Mouse (Mus musculus): Measurements from ENCODE around the gene Spag5. TPM values are rescaled to one million over a fixed set of nuclear protein-coding genes. Genes with fewer than 3 reads are reported as not detected.
A peak's percentile ranks its signal among the peaks of the same experiment; 100 is the strongest.
"Not testable (repeated sequence)": the region's sequence is repeated elsewhere in the genome, so short reads cannot be mapped to it uniquely, and the experiment has no call there.

The Spag5 gene
- polyA plus RNA-seq, 1 experiment from 2014 or later: 76.1 TPM

DNA sequence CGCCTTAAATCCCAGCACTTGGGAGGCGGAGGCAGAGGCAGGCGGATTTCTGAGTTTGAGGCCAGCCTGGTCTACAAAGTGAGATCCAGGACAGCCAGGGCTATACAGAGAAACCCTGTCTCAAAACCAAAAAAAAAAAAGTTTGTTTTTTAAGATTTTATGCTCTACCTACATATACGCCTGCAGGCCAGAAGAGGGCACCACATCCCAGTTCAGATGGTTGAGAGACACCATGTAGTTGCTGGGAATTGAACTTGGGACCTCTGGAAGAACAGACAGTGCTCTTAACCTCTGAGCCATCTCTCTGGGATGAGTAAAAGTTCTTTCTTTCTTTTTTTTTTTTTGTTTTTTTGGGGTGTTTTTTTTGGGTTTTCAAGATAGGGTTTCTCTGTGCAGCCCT, 25.2 kb upstream of the Spag5 start:
- not testable (repeated sequence) for ATAC-seq (replicated peaks; ENCODE audit: low FRiP score); DNase-seq (ENCODE audit: low spot score); H3K4me1 ChIP-seq (replicated peaks; ENCODE audit: control insufficient read depth, insufficient read depth, low read length); H3K27ac ChIP-seq (ENCODE audit: low read depth, low read length); H3K4me3 ChIP-seq (ENCODE audit: low read depth, low read length); H3K27me3 ChIP-seq (ENCODE audit: control insufficient read depth, insufficient read depth, low read length); H3K9ac ChIP-seq (ENCODE audit: low read length); H3K9me3 ChIP-seq (ENCODE audit: control insufficient read depth, low read length); H3K4me2 ChIP-seq (ENCODE audit: low read depth, low read length, severe bottlenecking)
- WGBS: 94% methylated on average over 4 of the region's 4 CpGs
- peaks cover 34% of the 10 kb centered on the region for H3K36me3 ChIP-seq (ENCODE audit: control insufficient read depth, insufficient read depth, low read length)

DNA sequence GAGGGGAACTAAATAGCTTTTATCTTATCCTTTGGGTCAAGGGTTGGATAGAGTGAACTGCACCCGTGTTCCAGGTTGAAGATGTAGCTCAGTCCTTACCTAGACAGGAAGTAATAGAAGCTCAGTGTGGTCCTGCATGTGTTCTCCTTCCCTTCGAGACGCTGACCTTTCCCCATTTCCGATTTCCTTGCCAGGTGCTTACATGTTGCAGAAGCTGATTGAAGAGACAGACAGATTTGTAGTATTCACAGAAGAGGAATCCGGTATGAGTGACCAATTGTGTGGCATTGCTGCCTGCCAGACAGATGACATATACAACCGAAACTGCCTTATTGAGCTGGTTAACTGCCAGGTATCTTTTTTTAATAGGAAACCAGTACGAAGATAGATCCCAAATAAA, 22.5 kb upstream of the Spag5 start:
- peaks cover 18% of the 10 kb centered on the region for H3K36me3 ChIP-seq (ENCODE audit: control insufficient read depth, insufficient read depth, low read length)
- no peaks in the 10 kb centered on the region for H3K9me3 ChIP-seq (ENCODE audit: control insufficient read depth, low read length)
- H3K4me1 ChIP-seq (replicated peaks; ENCODE audit: control insufficient read depth, insufficient read depth, low read length): no peaks in the 10 kb centered on the region
- ATAC-seq (replicated peaks; ENCODE audit: low FRiP score): no peak
- 93% methylated on average over 7 of the region's 7 CpGs for WGBS
- no peak for DNase-seq (ENCODE audit: low spot score)
- no peaks in the 10 kb centered on the region for H3K27me3 ChIP-seq (ENCODE audit: control insufficient read depth, insufficient read depth, low read length)
- H3K9ac ChIP-seq (ENCODE audit: low read length): no peak overlapping the region
- H3K4me3 ChIP-seq (ENCODE audit: low read depth, low read length): no peak overlapping the region
- H3K4me2 ChIP-seq (ENCODE audit: low read depth, low read length, severe bottlenecking): no peak overlapping the region
- no peak overlapping the region for H3K27ac ChIP-seq (ENCODE audit: low read depth, low read length)

DNA sequence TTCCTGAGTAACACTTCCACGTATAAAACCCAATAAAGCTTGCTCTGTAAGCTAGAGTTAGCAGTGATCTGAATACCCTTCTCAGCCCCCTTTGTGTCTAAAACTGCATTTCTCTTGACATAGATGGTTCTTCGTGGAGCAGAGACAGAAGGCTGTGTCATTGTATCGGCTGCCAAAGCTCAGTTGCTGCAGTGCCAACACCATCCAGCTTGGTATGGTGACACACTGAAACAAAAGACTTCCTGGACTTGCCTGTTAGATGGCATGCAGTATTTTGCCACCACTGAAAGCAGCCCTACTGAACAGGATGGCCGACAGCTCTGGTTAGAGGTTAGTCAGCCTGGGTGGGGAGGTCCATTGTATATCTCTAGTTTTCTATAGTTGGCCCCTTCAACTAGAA, 21.7 kb upstream of the Spag5 start:
- Histone ChIP-seq H3K4me3 (ENCODE audit: low read depth, low read length) (no peak overlapping the region), H3K27me3 (ENCODE audit: control insufficient read depth, insufficient read depth, low read length) (no peaks in the 10 kb centered on the region), H3K4me2 (ENCODE audit: low read depth, low read length, severe bottlenecking) (no peak overlapping the region), H3K9me3 (ENCODE audit: control insufficient read depth, low read length) (no peaks in the 10 kb centered on the region), H3K36me3 (ENCODE audit: control insufficient read depth, insufficient read depth, low read length) (peaks cover 21% of the 10 kb centered on the region), H3K9ac (ENCODE audit: low read length) (no peak overlapping the region), H3K4me1 (replicated peaks; ENCODE audit: control insufficient read depth, insufficient read depth, low read length) (no peaks in the 10 kb centered on the region), H3K27ac (ENCODE audit: low read depth, low read length) (no peak overlapping the region)
- no peak for ATAC-seq (replicated peaks; ENCODE audit: low FRiP score)
- WGBS: 93% methylated on average over 4 of the region's 4 CpGs
- no peak for DNase-seq (ENCODE audit: low spot score)

DNA sequence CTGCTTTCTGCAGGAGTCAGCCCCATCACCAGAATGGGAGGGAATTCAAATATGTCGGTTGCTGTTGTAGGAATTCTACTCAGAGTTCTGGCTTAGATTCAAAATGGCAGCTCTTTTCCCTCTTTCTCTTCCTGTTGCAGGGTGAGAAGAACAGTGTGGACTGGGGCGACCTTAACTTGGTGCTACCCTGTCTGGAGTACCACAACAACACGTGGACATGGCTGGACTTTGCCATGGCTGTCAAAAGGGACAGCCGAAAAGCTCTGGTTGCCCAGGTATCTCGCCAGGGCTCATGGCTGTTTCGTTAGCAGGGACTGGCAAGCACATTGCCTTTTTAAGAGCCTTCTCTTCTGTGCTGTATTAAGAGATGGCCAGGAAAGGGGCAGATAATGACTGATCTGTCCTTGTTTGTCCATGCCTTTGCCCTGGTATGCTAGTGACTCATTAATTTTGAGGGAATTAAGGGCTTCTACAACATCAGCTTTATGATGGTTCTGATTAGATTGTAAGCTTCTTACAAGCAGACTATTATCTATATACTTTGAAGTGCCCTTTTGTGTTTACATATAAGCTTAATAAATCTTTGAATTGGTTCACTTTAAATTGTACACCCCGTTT, 12.1 kb upstream of the Spag5 start:
- no peak overlapping the region for H3K9ac ChIP-seq (ENCODE audit: low read length)
- ATAC-seq (replicated peaks; ENCODE audit: low FRiP score): no peak
- H3K4me2 ChIP-seq (ENCODE audit: low read depth, low read length, severe bottlenecking): no peak overlapping the region
- no peaks in the 10 kb centered on the region for H3K9me3 ChIP-seq (ENCODE audit: control insufficient read depth, low read length)
- no peak for DNase-seq (ENCODE audit: low spot score)
- peaks cover 14% of the 10 kb centered on the region; the same call in 1 of the 2 replicates for H3K36me3 ChIP-seq (ENCODE audit: control insufficient read depth, insufficient read depth, low read length)
- H3K4me1 ChIP-seq (replicated peaks; ENCODE audit: control insufficient read depth, insufficient read depth, low read length): no peaks in the 10 kb centered on the region
- H3K4me3 ChIP-seq (ENCODE audit: low read depth, low read length): no peak overlapping the region
- WGBS: 88% methylated on average over 7 of the region's 7 CpGs
- H3K27me3 ChIP-seq (ENCODE audit: control insufficient read depth, insufficient read depth, low read length): no peaks in the 10 kb centered on the region
- no peak overlapping the region for H3K27ac ChIP-seq (ENCODE audit: low read depth, low read length)

DNA sequence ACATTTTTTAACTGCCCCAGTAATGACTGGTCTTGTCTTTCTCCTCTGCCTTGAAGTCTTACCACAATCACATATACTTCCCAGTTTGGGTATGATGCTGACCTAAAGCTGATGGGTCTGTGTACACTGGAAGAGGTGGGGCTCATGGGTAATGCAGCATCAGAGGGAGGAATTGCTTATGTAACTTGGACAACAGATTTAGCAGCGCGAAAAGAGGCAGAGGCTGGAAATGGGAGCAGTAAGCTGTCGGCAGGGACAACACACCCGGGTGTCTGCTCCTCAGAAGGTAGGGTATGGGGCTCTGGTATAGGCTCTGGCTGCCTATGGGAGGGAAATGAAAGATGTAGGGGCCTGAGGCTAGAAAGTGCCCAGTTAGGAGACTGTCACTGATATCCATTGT, 10.7 kb upstream of the Spag5 start, which contains the start of gene BC030499:
BC030499 (plus strand) TSS at position 188 of the 400 bp plus-strand sequence.
- H3K36me3 ChIP-seq (ENCODE audit: control insufficient read depth, insufficient read depth, low read length): peaks cover 12% of the 10 kb centered on the region; the same call in 1 of the 2 replicates
- H3K9ac ChIP-seq (ENCODE audit: low read length): no peak within 1 kb of the TSS
- no peaks in the 10 kb centered on the region for H3K4me1 ChIP-seq (replicated peaks; ENCODE audit: control insufficient read depth, insufficient read depth, low read length)
- WGBS: 96% methylated on average over 4 of the region's 4 CpGs
- DNase-seq (ENCODE audit: low spot score) (no peak), ATAC-seq (replicated peaks; ENCODE audit: low FRiP score) (no peak)
- H3K4me2 ChIP-seq (ENCODE audit: low read depth, low read length, severe bottlenecking): no peak within 1 kb of the TSS
- no peaks in the 10 kb centered on the region for H3K9me3 ChIP-seq (ENCODE audit: control insufficient read depth, low read length)
- H3K4me3 ChIP-seq (ENCODE audit: low read depth, low read length): no peak within 1 kb of the TSS
- H3K27me3 ChIP-seq (ENCODE audit: control insufficient read depth, insufficient read depth, low read length): no peaks in the 10 kb centered on the region
- H3K27ac ChIP-seq (ENCODE audit: low read depth, low read length): no peak within 1 kb of the TSS

DNA sequence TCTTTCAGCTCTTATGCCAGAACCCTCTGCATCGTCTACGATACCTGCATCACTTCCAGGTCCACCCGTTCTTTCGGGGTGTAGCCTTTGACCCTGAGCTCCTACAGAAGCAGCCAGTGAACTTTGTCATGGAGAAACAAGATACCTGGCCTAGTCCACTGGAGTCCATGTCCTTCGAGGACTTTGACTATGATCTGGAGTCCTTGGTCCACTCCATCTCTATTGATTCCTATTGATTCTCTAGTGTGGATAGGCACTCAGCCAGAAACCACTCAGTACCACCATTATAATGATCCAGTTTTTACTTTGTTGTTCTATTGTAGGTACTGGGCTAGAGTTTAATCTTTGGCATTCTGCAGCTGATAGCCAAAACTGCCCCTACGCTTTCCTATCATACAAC, 6.7 kb upstream of the Spag5 start:
- Histone ChIP-seq H3K4me2 (ENCODE audit: low read depth, low read length, severe bottlenecking) (no peak overlapping the region), H3K4me3 (ENCODE audit: low read depth, low read length) (no peak overlapping the region), H3K36me3 (ENCODE audit: control insufficient read depth, insufficient read depth, low read length) (no peaks in the 10 kb centered on the region; the same call in 1 of the 2 replicates), H3K27ac (ENCODE audit: low read depth, low read length) (no peak overlapping the region), H3K27me3 (ENCODE audit: control insufficient read depth, insufficient read depth, low read length) (no peaks in the 10 kb centered on the region), H3K9ac (ENCODE audit: low read length) (no peak overlapping the region), H3K9me3 (ENCODE audit: control insufficient read depth, low read length) (no peaks in the 10 kb centered on the region), H3K4me1 (replicated peaks; ENCODE audit: control insufficient read depth, insufficient read depth, low read length) (no peaks in the 10 kb centered on the region)
- WGBS: 90% methylated on average over 6 of the region's 6 CpGs
- DNase-seq (ENCODE audit: low spot score) (no peak), ATAC-seq (replicated peaks; ENCODE audit: low FRiP score) (no peak)

DNA sequence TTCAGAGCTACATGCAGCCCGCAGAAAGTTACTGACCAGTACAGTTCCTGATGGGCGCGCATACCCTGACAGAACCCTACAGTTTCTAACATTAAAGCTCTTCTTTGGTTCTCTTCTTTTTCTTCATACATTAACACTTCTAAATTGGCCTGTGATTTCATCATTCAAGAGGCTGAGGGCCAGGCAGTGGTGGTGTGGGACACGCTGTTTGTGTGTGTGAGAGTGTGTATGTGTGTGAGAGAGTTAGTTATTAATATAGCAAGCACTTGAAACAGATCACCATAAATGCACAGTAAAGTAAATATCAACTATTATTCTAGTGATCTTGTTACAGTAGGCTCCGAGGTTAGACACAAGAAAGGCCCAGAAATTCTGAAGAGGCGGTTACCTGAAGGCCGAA, 412 bp upstream of the Spag5 start:
- peaks cover 5% of the 10 kb centered on the region for H3K4me1 ChIP-seq (replicated peaks; ENCODE audit: control insufficient read depth, insufficient read depth, low read length)
- no peaks in the 10 kb centered on the region for H3K27me3 ChIP-seq (ENCODE audit: control insufficient read depth, insufficient read depth, low read length)
- H3K9me3 ChIP-seq (ENCODE audit: control insufficient read depth, low read length): no peaks in the 10 kb centered on the region
- H3K36me3 ChIP-seq (ENCODE audit: control insufficient read depth, insufficient read depth, low read length): peaks cover 5% of the 10 kb centered on the region; the same call in 1 of the 2 replicates
- DNase-seq (ENCODE audit: low spot score) (no peak), ATAC-seq (replicated peaks; ENCODE audit: low FRiP score) (peak; percentile 18; the same call in 1 of the 2 replicates)
- peak overlapping the region; percentile 74 for H3K9ac ChIP-seq (ENCODE audit: low read length)
- H3K4me2 ChIP-seq (ENCODE audit: low read depth, low read length, severe bottlenecking): peak overlapping the region; percentile 59
- H3K4me3 ChIP-seq (ENCODE audit: low read depth, low read length): peak overlapping the region; percentile 66
- 74% methylated on average over 7 of the region's 7 CpGs for WGBS
- no peak overlapping the region; the same call in 1 of the 2 replicates for H3K27ac ChIP-seq (ENCODE audit: low read depth, low read length)

DNA sequence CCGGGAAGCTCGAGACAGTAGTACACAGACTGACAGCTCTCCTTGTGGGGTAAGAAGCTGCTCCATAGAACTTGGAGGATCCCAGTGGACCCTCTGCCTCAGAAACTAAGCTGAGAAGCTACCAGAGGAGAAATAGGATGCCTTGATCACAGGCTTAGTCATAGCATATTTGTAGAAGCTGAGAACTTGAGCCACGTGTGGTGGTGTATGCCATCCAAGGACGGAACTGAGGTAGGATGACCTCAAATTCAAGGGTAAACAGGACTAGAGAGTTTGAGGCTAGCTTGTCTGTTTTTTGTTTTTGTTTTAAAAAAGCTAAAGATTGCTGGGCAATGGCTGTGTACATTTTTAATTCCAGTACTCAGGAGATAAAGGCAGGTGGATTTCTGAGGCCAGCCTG, 3.9 kb downstream of the Spag5 start:
- 92% methylated on average over 4 of the region's 4 CpGs for WGBS
- peaks cover 5% of the 10 kb centered on the region for H3K4me1 ChIP-seq (replicated peaks; ENCODE audit: control insufficient read depth, insufficient read depth, low read length)
- ATAC-seq (replicated peaks; ENCODE audit: low FRiP score) (no peak), DNase-seq (ENCODE audit: low spot score) (no peak)
- H3K9ac ChIP-seq (ENCODE audit: low read length): no peak overlapping the region
- H3K27ac ChIP-seq (ENCODE audit: low read depth, low read length): no peak overlapping the region
- no peak overlapping the region for H3K4me3 ChIP-seq (ENCODE audit: low read depth, low read length)
- no peak overlapping the region for H3K4me2 ChIP-seq (ENCODE audit: low read depth, low read length, severe bottlenecking)
- peaks cover 18% of the 10 kb centered on the region; the same call in 1 of the 2 replicates for H3K36me3 ChIP-seq (ENCODE audit: control insufficient read depth, insufficient read depth, low read length)
- H3K27me3 ChIP-seq (ENCODE audit: control insufficient read depth, insufficient read depth, low read length): no peaks in the 10 kb centered on the region
- H3K9me3 ChIP-seq (ENCODE audit: control insufficient read depth, low read length): no peaks in the 10 kb centered on the region

DNA sequence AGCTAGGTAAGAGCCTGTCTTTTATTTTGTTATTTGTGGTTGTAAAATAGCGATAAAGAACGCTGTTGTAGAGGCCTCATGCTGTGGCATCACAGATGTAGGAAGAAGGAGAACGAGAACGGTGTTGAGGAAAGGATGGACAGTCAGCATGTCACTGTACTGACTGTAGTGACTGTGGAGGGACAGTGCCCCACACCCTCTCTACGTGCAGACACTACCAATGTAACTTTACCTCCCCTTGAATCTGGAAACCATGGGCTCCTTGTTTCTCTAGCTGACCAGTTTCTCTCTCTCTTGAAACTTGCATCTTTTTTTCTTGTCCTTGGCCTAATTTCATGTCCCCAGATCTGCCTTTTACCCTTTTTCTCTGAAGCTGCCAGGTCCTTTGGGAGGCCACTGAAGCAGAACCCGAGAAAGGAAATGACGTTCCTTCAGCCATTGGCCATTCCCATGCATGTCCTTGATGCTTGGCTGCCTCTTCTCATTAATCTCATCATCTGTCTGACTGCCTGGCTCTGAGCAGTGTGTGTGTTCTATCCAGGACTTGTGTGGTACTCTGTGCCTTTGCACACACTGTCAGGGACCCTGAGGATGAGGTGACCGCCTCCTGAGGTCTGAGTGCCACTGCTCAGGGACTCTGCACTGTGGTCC, 9.7 kb downstream of the Spag5 start:
- H3K4me3 ChIP-seq (ENCODE audit: low read depth, low read length): no peak overlapping the region
- no peak overlapping the region for H3K4me2 ChIP-seq (ENCODE audit: low read depth, low read length, severe bottlenecking)
- no peak for DNase-seq (ENCODE audit: low spot score)
- no peaks in the 10 kb centered on the region for H3K27me3 ChIP-seq (ENCODE audit: control insufficient read depth, insufficient read depth, low read length)
- H3K36me3 ChIP-seq (ENCODE audit: control insufficient read depth, insufficient read depth, low read length): peaks cover 31% of the 10 kb centered on the region
- no peaks in the 10 kb centered on the region for H3K9me3 ChIP-seq (ENCODE audit: control insufficient read depth, low read length)
- ATAC-seq (replicated peaks; ENCODE audit: low FRiP score): no peak
- H3K27ac ChIP-seq (ENCODE audit: low read depth, low read length): no peak overlapping the region
- H3K4me1 ChIP-seq (replicated peaks; ENCODE audit: control insufficient read depth, insufficient read depth, low read length): no peaks in the 10 kb centered on the region
- WGBS: 91% methylated on average over 8 of the region's 8 CpGs
- no peak overlapping the region for H3K9ac ChIP-seq (ENCODE audit: low read length)

All from forebrain, embryonic 11.5 days (tissue).